Mouse (Mus musculus) heart, adult 2 months (tissue): ENCODE measurements around the gene Ppp2ca. TPM values are rescaled to one million over a fixed set of nuclear protein-coding genes. Genes with fewer than 3 reads are reported as not detected.
A peak's percentile ranks its signal among the peaks of the same experiment; 100 is the strongest.

ENCODE experiments used
- DNase-seq, 2 experiments: peaks; one replicate each; pipeline ENCODE4 v3.0.0; 2021
- H3K27ac ChIP-seq: fragments of 200-600 bp; 2 replicates; pipeline ENCODE4 v1.8.1; 2022
- H3K27me3 ChIP-seq: fragments of 200-500 bp; 2 replicates; pipeline ENCODE4 v1.6.1; 2012; ENCODE audit warnings: mild to moderate bottlenecking, low read length, inconsistent platforms, mixed read lengths; ENCODE audit not compliant: control insufficient read depth, insufficient read depth
- H3K36me3 ChIP-seq: fragments of 200-500 bp; 2 replicates; pipeline ENCODE4 v1.6.1; 2012; ENCODE audit warnings: low read length, inconsistent platforms; ENCODE audit not compliant: control insufficient read depth, insufficient read depth
- H3K4me1 ChIP-seq: fragments of 200-500 bp; 2 replicates; pipeline ENCODE4 v1.6.1; 2011; ENCODE audit warnings: low read length; ENCODE audit not compliant: control insufficient read depth, insufficient read depth
- H3K4me3 ChIP-seq: fragments of 200-600 bp; 2 replicates; pipeline ENCODE4 v1.8.1; 2022
- H3K79me2 ChIP-seq: fragments of 200-500 bp; replicated peaks from 2 replicates; pipeline ENCODE4 v1.6.1; 2012; ENCODE audit warnings: mild to moderate bottlenecking, inconsistent platforms, low read length, moderate library complexity, mixed read lengths; ENCODE audit not compliant: control insufficient read depth, insufficient read depth
- H3K9ac ChIP-seq: fragments of 200-500 bp; 2 replicates; pipeline ENCODE4 v1.6.1; 2012; ENCODE audit warnings: low read depth, mild to moderate bottlenecking, control low read depth, inconsistent platforms, low read length, mixed read lengths
- CTCF ChIP-seq: fragments of 200-600 bp; IDR thresholded peaks from 2 replicates; pipeline ENCODE4 v1.8.1; 2022; ENCODE audit warnings: antibody characterized with exemption, mild to moderate bottlenecking, moderate library complexity
- EP300 ChIP-seq: fragments of 200-500 bp; IDR thresholded peaks from 2 replicates; pipeline ENCODE4 v1.6.1; 2011; ENCODE audit warnings: low read depth, low read length, control low read depth; ENCODE audit not compliant: insufficient read depth
- POLR2A ChIP-seq: fragments of 200-500 bp; IDR thresholded peaks from 2 replicates; pipeline ENCODE4 v1.6.1; 2011; ENCODE audit warnings: mild to moderate bottlenecking, low read depth, low read length, control low read depth; ENCODE audit not compliant: insufficient read depth
- WGBS: fragments of 180-500 bp; shearing (Covaris S2); methylation state at CpG from one replicate; pipeline ENCODE4 v1.1.7; 2018; 5-methylcytosine and 5-hydroxymethylcytosine counted together
- intact Hi-C: fragments of 180-260 bp; cut with DNase I; formaldehyde crosslinking; loops from one replicate; pipeline ENCODE4 v1.15.1; 2025
- polyA plus RNA-seq: library from polyadenylated mRNA; depleted of rRNA; stranded (reverse); fragments of >200 nt; gene quantifications from 2 replicates; pipeline ENCODE4 v1.2.3, GENCODE M21; 2012
- total RNA-seq, 2 experiments: library from RNA; stranded (reverse); gene quantifications; 2 replicates each; pipeline ENCODE4 v1.2.3; 2021

Gene Ppp2ca
- total and polyA plus RNA-seq, 3 experiments, result 31.0 to 58.0 (median 52.7) TPM

GRCm38 (mm10) chr11:52122045-52122444 lies 23.6 kb downstream of the Ppp2ca start:
- intact Hi-C loops, result no loop called here
- Histone ChIP-seq H3K4me1 (no peaks in the 10 kb centered on the region), H3K27me3 (no peaks in the 10 kb centered on the region), H3K79me2 (no peaks in the 10 kb centered on the region; the same call in 1 of the 2 replicates), H3K4me3 (no peak overlapping the region), H3K27ac (no peak overlapping the region), H3K36me3 (peaks cover 31% of the 10 kb centered on the region), H3K9ac (no peak overlapping the region)
- 82% methylated on average over 6 of the region's 6 CpGs for WGBS
- no peak for TF ChIP-seq CTCF
- no peak for TF ChIP-seq POLR2A
- TF ChIP-seq EP300, result no peak
- no peak for DNase-seq

GRCm38 (mm10) chr11:52124468-52124867 lies 26.0 kb downstream of the Ppp2ca start:
- intact Hi-C loops, result no loop called here

GRCm38 (mm10) chr11:52127169-52127568 lies 28.7 kb downstream of the Ppp2ca start:
- TF ChIP-seq POLR2A, result no peak
- no peak for TF ChIP-seq CTCF
- TF ChIP-seq EP300, result no peak
- WGBS, result 67% methylated on average over 3 of the region's 3 CpGs
- Histone ChIP-seq H3K27ac (no peak overlapping the region), H3K4me1 (no peaks in the 10 kb centered on the region), H3K36me3 (peaks cover 5% of the 10 kb centered on the region), H3K27me3 (no peaks in the 10 kb centered on the region), H3K9ac (no peak overlapping the region), H3K4me3 (no peak overlapping the region), H3K79me2 (no peaks in the 10 kb centered on the region; the same call in 1 of the 2 replicates)
- no peak for DNase-seq
- intact Hi-C loops, result loop anchor here (5.0 kb wide), 1 partner anchor 60 kb away; no protein-coding TSS in a partner anchor

More at GRCm38 (mm10) chr11:52124468-52124867, 26.0 kb downstream of the Ppp2ca start:
- TF ChIP-seq POLR2A, result no peak
- no peaks in the 10 kb centered on the region for H3K27me3 ChIP-seq
- H3K4me3 ChIP-seq, result no peak overlapping the region
- H3K27ac ChIP-seq, result no peak overlapping the region
- no peak for DNase-seq
- no peaks in the 10 kb centered on the region; the same call in 1 of the 2 replicates for H3K79me2 ChIP-seq
- 93% methylated on average over 4 of the region's 4 CpGs for WGBS
- H3K4me1 ChIP-seq, result no peaks in the 10 kb centered on the region
- peaks cover 20% of the 10 kb centered on the region for H3K36me3 ChIP-seq
- no peak overlapping the region for H3K9ac ChIP-seq

DNA sequence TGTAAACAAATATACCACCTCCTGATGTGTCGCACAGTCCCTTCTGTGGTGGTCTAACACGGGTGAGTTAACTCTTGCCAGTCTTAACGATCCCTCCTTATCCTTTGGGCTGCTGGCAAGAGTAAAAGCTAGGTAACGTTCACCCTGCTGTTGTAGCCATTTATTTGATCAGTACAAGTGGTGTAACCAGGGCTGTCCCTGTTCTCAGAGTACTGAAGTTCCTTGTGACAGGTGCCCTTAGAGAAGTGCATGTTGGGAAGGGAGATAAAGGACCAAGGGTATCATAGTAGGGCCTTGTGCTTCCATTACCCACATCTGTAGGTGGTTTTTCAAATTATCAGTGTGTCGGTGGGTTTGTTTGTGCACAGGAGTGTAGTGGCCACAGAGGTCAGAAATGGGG lies 29.3 kb downstream of the Ppp2ca start:
- intact Hi-C loops, result loop anchor here (5.0 kb wide), 1 partner anchor 60 kb away; no protein-coding TSS in a partner anchor
- 74% methylated on average over 5 of the region's 5 CpGs for WGBS
- no peaks in the 10 kb centered on the region; the same call in 1 of the 2 replicates for H3K79me2 ChIP-seq
- H3K9ac ChIP-seq, result no peak overlapping the region
- no peak overlapping the region for H3K27ac ChIP-seq
- TF ChIP-seq CTCF, result no peak
- no peak for TF ChIP-seq EP300
- no peak for TF ChIP-seq POLR2A
- H3K27me3 ChIP-seq, result no peaks in the 10 kb centered on the region
- no peaks in the 10 kb centered on the region for H3K4me1 ChIP-seq
- no peak for DNase-seq
- no peaks in the 10 kb centered on the region; the same call in 1 of the 2 replicates for H3K36me3 ChIP-seq
- H3K4me3 ChIP-seq, result no peak overlapping the region

DNA sequence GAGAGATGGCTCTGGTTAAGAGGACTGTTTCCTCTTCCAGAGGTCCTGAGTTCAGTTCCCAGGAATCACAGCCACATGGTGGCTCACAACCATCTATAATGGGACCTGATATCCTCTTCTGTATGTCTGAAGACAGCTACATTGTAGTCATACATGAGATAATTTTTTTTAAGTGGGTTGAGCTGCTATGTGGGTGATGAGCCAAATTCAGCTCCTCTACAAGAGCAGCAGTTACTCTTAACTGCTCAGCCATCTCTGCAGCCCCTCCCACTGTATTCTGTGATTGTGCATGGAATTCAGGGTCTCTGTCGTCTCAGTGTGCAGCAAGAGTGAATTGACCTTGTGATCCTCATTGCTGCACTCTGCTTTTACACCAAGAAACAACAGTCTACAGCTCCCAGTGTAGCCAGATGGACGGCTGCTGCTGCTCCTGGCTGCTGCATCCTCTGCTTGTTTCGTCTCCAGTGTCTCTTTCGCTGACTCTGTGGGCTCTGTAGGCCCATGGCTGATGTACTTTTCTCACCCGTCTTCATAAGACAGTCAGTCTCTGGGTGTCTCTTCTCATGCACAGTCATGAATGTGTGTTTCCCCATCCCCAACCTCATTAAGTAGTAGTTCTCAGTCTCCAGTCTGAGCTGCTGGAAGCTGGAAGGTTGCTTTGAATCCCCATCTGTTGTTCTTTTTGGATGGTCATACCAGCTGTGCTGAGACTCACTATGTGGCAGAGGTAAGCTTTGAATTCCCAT lies 30.0 kb downstream of the Ppp2ca start:
- no peaks in the 10 kb centered on the region for H3K4me1 ChIP-seq
- H3K27me3 ChIP-seq, result no peaks in the 10 kb centered on the region
- TF ChIP-seq CTCF (no peak), EP300 (no peak), POLR2A (no peak)
- no peaks in the 10 kb centered on the region; the same call in 1 of the 2 replicates for H3K79me2 ChIP-seq
- 63% methylated on average over 5 of the region's 5 CpGs for WGBS
- H3K9ac ChIP-seq, result no peak overlapping the region
- DNase-seq, result no peak
- H3K27ac ChIP-seq, result no peak overlapping the region
- no peak overlapping the region for H3K4me3 ChIP-seq
- intact Hi-C loops, result loop anchor here (5.0 kb wide), 1 partner anchor 61 kb away; no protein-coding TSS in a partner anchor
- no peaks in the 10 kb centered on the region; the same call in 1 of the 2 replicates for H3K36me3 ChIP-seq

DNA sequence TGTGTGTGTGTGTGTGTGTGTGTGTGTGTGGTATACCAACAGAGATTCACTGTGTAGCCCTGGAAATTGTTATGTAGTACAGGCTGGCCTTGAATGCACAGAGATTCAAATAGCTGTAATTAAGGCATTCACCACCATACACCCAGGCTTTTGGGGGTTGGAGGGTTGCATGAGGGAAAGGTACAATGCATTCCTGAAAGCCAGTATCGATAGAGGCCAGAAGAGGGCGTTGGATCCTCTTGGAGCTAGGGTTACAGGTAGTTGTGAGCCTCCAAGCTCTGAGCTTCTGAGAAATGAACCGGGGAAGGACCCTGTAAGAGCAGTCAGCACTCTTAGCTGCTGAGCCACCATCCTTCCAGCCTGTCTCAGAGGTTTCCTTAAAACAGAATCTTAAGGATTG lies 30.7 kb downstream of the Ppp2ca start:
- no peaks in the 10 kb centered on the region; the same call in 1 of the 2 replicates for H3K79me2 ChIP-seq
- peak; percentile 39 for TF ChIP-seq CTCF
- TF ChIP-seq POLR2A, result no peak
- DNase-seq, result no peak
- intact Hi-C loops, result loop anchor here (5.0 kb wide), 1 partner anchor 62 kb away; no protein-coding TSS in a partner anchor
- no peaks in the 10 kb centered on the region for H3K4me1 ChIP-seq
- H3K27ac ChIP-seq, result peak overlapping the region; percentile 64; the same call in 1 of the 2 replicates
- H3K4me3 ChIP-seq, result no peak overlapping the region
- no peaks in the 10 kb centered on the region for H3K27me3 ChIP-seq
- no peak overlapping the region for H3K9ac ChIP-seq
- 25% methylated on average over 3 of the region's 3 CpGs for WGBS
- no peaks in the 10 kb centered on the region; the same call in 1 of the 2 replicates for H3K36me3 ChIP-seq
